Mouse (Mus musculus) c-Kit-positive CD71-positive TER-119-positive erythroid progenitor cells, embryonic 14.5 days (primary cell): ENCODE measurements around the gene Abhd4.

Experiments used
- DNase-seq: peaks from one replicate; pipeline ENCODE4 v3.0.0-alpha.2; 2013; ENCODE audit warnings: low spot score

Abhd4 gene

DNA sequence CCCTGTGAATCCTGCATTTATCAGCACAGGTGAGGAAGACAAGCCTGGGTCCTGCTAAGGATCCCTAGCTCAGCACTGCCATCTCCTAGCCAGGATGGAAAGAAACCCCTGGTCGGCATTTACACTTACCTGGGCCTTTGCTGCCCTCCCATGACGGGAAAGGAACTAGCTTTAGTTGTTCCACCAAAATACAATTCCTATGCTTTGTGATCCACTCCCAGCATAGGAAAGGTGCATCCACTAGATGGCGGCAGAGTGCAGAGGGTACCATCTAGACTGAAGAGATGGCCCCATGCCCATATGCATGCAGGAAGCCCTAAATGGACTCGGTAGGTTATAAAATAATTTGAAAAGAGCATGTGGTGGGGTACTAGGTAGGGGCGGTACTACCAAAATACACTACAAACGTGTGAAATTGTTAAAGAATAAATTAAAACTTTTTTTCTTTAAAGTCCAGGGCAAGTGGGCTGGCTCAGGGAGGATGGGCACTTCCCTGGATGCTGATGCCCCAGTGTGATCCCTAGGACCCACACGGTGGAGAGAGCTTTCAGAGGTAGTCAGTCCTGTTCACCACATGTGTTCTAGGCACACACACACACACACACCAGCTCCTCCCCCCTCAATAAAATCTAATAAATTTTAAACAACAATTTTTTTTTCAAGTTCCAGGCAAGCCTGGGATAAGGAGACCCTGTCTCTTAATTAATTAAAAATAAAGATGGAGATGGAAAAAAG, 14.8 kb upstream of the Abhd4 start:
- DNase-seq = peak; percentile 70

DNA sequence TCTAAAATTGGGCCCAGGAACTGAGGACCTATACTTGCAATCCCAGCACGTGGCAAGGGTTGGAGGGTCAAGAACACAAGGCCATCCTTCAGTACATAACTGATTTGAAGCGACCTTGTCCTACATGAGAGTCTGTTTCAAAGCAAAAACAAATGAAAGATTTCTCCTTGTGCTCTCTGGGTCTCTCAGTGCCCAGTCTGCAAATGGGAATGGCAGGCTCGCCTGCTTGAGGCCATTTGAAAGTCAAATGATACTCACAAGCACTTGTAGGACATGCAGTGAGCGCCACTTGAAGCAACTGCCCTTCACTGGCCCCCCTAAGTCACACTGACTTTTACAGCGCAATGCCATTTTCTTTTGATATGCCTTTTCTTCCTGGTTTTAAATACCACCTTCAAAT, 13.4 kb upstream of the Abhd4 start:
- DNase-seq = no peak

DNA sequence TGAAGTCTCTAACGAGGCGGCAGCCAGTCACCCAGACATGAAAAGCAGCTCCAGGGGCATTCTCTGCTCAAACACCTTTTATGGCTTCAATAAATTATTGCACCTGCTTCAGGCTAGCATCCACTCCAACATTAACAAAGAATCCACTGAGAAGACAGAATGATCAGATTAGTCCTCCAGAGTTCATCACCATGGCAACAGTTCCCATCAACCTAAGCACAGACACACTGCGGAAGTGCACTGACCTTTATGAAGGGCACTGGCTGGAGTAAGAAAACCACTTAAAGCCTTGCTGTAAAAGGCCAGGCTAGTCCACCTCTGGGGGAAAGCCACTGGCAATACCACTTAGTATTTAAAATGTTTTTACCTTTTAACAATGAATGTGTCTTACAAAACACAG, 9.8 kb upstream of the Abhd4 start:
- no peak for DNase-seq

DNA sequence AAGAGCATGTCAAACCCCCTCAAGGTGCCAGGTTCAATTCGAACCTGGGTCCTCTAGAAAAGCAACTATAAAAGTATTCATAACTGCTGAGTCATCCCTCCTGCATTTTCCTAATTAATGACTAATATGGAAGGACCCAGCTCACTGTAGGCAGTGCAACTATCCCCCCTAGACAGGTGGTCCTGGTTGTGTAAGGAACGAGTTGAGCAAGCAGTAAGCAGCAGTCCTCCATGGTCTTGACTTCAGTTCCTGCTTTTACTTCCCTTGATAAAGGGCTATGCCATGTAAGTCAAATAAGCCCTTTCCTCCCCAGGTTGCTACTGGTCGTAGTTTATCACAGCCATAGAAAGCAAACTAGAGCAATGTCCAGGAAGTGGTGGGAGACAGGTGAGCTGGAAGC, 7.8 kb upstream of the Abhd4 start:
- no peak for DNase-seq

DNA sequence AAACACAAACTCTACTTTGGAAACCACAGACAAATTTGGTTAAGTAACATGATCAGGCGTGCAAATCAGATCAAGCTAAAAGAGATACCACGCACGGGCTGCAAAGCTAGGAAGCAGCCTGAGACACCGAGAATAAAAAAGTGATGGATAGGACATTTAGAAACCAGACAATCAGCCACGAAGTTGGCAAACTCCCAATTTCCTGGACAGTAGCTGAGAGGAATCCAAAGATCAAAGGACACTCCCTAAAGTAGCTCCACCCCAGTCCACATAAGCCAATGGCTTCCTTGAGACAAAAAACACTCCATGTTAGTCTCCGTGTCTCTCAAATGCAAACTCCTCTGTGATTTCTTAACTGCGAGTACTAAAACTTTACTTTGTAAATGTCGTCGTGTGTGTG, 4.7 kb upstream of the Abhd4 start:
- no peak for DNase-seq

DNA sequence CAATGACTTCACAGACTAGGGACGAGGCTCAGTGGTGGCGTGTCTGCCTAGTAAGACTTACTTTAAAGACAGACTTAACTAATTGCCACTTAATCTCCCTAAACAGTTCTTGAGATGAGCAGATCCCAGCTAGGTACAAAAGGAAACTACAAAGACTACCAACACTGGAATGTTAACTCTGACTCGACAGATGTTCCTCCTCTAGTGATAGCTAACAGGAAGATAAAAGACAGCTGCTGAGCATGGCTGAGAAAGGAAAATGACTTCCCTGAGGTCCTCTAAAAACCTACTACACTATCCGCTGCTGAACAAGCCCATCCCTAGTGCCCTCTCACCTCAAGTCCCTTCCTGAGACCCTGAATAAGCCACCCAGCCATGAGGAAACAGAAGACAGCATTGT, 3.9 kb upstream of the Abhd4 start:
- no peak for DNase-seq

DNA sequence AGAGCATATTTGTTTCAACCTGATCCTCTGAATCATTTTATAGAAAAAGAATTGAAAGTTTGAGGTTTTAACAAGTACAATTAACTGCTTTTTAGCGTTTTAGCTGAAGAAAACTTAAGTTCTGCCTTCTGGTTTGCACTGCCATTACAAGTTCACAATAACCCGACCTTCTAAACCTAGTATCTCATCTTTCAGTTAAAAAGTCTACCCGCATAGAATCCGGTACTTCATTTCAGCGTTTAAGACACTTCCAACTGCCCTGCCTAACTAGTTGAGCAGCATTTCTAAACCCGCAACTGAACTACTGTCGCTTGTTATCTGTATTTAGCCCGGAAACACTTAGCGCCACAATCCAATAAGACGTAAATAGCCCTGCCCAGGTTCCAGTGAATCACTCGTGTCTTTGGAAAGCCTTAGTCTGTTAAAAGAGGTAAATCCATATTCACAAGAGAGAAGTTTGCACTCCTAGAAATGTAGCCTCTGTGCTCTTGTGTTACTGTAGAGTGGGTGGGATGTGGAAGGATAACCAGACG, 748 bp downstream of the Abhd4 start:
- peak; percentile 18 for DNase-seq

DNA sequence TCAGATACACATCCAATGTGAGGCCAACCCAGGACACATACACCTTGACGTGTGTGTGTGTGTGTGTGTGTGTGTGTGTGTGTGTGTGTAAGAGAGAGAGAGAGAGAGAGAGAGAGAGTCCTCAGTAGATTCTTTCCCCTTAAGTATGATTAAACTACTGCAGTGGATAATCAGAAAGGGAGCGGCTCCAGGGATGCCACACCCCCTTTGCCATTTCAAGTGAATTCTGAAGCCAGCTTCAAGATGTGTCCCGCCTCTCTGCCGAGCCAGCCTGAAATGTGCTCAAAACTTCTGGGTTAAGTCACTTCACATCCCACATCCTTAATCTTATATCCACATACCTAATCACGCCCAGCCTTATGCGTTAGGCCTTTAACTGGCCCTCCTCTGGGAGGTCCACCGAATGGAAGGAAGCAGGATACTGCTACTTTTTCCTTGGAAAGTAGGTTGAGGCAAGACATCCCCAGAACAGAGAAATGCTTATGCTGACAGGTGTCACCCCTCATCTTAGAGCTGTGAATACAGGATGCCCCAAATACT, 4.2 kb downstream of the Abhd4 start:
- no peak for DNase-seq

DNA sequence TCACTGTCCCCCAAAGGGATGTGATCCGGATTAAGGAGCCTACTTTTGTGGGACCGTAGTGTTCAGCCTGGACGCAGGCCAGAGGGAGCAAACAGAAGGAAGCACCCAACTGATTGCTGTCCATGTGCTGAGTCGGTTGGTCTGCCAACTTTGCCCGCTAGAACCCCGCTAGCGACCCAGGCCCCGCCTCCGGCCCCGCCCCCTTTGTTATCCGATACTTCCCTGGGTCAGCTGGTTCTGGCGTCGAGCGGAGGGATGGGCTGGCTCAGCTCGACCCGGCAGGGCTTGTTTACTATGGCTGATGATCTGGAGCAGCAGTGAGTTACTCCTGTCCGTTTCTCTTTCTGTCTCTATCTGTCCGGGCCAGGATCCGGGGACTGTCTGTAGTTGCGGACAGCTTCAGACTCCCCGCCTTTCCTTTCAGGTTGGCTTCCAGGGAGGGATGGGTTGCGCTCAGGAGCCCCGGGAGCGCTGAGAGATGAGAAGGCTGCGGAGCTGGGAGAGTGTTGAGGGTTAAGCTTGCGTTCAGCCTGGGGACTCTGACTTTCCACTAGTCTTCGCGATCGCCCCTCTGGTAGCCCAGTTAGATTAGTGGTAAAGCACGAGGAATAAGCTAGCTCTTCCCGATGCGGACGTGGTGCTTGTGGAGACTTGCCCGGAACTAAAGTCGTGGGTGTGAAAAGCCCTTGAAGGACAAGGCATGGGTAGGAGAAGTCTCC, 5.2 kb downstream of the Abhd4 start:
- DNase-seq = peak; percentile 86

DNA sequence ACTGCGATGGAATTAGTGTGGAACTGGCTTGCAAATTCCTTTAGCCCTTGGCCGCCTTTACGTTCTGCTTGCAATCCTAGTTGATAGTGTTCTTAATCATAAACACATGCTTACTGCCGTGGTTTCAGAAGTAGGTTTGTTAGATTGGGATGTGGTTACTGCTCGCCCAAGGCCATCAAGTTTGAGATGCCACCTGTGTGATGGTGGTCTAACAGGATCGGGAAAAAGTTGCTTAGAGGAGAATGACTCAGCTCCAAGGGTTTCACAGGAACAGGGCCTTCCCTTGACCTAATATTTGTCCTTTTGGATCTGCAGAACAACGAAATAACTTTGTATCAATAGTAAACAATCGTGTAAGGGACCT, 5.7 kb downstream of the Abhd4 start:
- DNase-seq = no peak

DNA sequence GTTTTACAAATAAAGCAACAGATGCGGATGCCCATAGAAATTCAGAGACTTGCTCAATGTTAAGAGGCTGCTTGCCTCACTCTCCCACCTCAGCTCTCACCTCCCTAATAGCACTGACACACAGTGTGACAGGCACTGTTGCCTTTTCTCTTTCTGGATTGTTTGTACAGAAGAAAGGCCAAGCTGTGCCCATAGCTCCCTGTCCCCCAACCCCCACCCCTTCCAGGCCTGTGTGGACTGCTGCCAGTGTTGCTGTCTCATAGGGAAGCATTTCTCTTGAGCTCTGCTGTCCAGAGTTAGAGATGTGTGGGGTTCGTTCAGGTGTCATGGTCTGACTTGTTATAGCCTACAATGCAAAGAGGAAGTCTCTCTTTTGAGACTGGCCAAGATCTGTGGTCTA, 6.2 kb downstream of the Abhd4 start:
- no peak for DNase-seq

DNA sequence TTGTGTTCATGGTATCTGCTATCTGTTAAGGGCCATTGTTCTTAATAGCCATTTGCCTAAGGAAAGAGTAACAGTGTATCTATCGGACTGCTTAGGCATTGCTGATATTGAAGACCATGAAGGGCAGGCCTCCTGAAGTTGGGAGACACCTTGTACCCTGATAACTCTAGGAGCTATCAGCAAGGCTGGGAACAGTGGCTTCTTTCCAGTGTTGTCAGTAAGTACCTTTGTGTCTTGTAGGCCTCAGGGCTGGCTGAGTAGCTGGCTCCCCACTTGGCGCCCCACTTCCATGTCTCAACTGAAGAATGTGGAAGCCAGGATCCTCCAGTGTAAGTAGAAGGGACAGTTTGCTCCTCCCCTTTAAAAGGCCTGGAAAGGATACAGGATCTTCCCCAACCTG, 7.4 kb downstream of the Abhd4 start:
- DNase-seq = no peak

DNA sequence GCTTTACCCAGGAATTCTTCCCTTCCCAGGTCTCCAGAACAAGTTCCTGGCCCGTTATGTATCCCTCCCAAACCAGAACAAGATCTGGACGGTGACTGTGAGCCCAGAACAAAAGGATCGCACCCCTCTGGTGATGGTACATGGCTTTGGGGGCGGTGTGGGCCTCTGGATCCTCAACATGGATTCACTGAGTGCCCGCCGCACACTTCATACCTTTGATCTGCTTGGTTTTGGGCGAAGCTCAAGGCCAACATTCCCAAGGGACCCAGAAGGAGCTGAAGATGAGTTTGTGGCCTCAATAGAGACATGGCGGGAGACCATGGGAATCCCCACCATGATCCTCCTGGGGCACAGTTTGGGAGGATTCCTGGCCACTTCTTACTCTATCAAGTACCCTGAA, 8.6 kb downstream of the Abhd4 start:
- no peak for DNase-seq

DNA sequence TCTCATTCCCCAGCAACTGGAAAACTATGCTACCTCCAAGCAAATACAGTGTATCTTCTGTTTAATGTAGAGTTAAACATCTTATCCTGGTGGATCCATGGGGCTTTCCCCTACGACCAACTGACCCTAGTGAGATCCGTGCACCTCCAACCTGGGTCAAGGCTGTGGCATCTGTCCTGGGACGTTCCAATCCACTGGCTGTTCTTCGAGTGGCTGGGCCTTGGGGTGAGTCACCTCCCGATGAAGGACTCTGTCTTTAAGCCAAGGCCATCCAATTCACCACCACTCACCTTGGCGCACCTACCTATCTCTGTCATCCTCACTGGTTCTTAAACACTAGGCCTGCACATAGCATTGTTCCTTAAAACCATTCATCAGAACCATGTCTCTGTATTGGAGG, 9.1 kb downstream of the Abhd4 start:
- no peak for DNase-seq

DNA sequence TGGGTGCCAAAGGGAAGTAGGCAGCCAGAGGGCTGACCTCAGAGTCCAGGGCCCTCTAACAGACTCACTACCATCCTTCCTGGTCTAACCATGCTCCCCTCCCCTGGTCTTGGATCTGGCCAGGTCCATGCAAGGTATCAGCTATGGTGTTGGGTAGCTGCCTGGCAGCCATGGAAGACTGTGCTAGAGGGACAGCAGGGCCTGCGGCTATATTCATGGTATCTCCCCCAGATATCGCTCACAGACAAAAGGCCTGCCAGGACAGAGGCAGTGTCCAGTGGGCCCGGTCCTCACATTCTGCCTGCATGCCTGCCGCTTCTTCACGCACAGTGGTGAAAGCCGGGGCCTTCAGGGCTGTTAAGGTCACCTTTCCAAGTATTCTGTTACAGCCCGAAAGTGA, 10.2 kb downstream of the Abhd4 start:
- DNase-seq = no peak

DNA sequence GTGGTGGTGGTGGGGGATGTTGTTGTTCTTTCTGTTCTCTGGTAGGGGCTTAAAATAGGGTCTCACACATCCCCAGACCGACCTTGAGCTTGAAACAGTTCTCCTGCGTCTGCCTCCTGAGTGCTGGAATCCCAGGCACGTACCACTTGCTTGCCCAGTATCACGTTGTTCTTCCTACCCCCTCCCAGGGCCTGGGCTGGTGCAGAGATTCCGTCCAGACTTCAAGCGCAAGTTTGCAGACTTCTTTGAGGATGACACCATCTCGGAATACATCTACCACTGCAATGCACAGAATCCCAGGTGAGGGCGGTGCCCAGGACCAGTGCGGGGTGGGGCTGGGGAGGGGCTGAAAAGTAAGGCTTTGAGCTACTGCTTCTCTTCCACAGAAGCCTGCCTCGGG, 11.1 kb downstream of the Abhd4 start:
- DNase-seq = no peak

DNA sequence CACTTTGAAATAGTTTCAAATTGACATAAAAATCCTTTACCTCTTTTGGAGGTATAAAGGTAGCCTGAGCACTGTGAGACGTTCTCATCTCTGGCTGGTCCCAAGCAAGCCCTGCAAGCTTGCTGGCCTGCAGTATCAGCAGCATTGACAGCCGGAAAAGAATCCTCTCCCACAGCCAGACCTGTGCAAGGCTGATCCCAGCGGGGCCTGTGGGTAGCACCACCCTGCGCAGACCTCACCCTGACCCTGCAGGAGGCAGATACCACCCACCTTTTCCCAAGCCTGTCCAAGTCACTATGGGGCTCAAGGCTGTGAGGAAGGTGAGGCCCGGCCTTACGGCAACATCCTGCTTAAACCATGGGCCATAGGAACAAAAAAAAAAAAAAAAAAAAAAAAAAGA, 12.0 kb downstream of the Abhd4 start:
- DNase-seq = no peak

DNA sequence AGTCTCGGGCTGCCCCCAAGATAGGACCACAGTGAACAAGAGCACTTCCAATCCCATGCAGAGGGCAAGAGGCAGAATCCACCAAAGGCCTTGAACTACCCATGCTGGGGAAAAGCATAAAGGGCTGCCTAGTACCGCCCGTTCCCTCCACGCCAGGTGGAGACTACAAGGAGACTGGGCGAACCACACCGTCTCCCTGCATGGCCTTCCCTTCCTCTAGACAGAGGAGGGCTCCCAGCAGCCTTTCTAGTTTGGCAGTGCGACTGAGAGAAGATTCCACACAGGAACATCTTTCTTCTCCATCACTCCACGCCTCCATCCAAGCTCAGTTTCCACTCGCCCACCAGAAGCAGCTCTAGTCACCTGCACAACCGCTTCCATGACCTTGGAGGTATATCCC, 14.0 kb downstream of the Abhd4 start:
- DNase-seq = no peak

DNA sequence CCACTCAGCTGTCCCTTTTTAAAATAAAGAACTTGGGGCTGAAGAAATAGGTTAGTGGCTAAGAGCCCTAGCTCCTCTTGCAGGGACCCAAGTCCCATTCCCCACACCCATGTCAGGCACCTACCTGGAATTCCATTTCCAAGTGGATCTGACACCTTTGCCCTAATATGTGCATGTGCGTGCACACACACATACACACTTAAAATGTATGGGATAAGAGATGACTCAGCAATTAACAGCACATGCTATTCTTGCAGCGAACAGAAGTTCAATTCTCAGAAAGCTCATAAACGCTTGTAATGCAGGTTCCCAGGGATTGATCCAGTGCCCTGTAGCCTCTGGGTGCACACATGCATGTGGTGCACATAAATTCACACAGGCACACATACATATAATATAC, 15.6 kb downstream of the Abhd4 start:
- no peak for DNase-seq

DNA sequence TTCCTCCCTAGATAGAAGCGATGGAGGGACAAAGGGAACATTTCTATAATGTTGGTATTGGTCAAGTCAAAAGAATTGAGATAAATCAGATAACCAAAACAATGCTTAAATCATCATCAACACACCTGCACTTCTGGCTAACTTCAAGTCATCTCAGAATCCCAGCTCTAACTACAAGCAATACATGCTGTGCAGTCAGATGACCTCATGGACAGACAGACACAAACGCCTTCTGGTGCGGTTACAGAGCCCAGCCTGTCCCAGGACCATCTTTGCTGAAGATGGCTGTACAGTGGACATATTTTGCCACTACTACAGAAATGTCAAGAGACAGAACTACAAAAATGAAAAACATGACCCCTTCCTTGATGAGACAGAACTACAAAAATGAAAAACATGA, 16.4 kb downstream of the Abhd4 start:
- no peak for DNase-seq

DNA sequence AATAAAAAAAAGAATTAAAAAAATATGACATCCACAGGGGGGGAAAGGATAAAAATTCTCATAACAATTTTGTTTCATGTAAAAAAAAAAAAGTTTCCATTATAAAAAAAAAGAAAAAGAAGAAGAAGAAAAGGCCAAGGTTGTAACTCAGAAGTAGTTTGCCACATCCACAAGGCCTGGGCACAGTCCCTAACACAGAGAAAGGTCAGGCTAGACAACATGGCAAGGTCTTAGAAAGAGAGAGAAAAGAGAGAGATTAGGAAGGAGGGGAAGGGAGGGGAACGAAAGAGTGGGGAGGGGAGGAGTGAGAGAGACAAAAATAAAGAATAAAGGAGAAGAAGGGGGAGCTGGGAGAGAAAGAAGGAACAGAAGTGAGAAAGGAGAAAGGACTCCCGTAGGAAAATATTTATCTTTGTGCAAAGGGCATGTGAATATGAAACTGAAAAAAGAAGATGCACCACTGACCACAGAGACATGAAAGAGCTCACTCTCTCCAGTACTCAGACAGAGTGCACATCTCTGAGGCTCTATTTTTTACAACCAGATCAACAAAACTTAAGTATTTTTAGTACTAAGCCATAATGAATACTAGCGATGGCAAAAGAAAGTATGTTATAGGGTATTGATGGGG, 18.1 kb downstream of the Abhd4 start:
- no peak for DNase-seq

DNA sequence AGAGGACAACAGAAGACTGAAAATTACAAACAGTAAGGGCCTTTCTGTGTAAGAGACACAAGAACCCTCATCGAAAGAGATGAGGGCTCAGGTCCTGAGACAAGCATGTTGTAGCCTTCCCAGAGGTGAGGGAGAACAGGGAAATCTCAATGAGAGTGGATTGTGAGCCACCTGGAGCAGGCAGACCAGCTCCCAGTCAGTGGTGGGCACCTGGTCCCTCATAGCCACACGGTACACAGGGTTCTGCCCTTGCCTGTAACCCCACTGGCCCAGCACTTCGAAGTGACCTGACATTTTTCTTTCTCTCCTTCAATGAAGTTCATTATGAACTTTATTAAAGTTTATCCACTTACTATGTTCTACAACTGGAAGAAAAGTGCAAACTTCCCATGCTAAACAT, 18.7 kb downstream of the Abhd4 start:
- DNase-seq = no peak

DNA sequence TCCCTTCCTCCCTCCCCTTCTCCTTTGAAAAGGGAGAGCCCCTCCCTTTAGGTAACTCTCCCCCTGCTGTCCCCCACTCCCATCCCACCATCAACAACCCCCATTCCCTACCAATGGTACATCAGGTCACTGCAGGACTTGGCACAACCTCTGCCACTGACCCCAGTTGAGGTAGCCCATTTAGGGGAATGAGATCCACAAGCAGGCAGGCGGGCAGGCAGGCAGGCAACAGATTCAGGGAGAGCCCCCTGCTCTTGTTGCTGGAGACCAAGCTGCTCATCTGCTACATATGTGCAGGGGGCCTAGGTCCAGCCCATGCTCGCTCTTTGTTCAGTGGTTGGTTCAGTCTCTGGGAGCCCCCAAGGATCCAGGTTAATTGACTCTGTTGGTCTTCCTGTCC, 22.5 kb downstream of the Abhd4 start:
- no peak for DNase-seq
